Mouse (Mus musculus): ENCODE data around the gene Pllp. TPM values are rescaled to one million over a fixed set of nuclear protein-coding genes. Genes with fewer than 3 reads are reported as not detected.

Pllp gene
- polyA plus RNA-seq, 1 experiment, result 1.0 TPM

- no peak for TF ChIP-seq CTCF (IDR thresholded peaks at IDR 0.05; ENCODE audit: borderline replicate concordance, extremely low read depth, insufficient read depth, insufficient read length)
These were observed 15.7 kb downstream of the Pllp start for GRCm38 (mm10) chr8:94680414-94680813.

GRCm38 (mm10) chr8:94678582-94678981, 17.5 kb downstream of the Pllp start:
- TF ChIP-seq POLR2A (IDR thresholded peaks at IDR 0.05; ENCODE audit: borderline replicate concordance, extremely low read depth, insufficient read depth, insufficient read length, poor library complexity, severe bottlenecking) (no peak), CTCF (IDR thresholded peaks at IDR 0.05; ENCODE audit: borderline replicate concordance, extremely low read depth, insufficient read depth, insufficient read length) (no peak)
- DNase-seq (ENCODE audit: low read depth), result peak; percentile 74

More at GRCm38 (mm10) chr8:94680414-94680813, 15.7 kb downstream of the Pllp start:
- no peak for DNase-seq (ENCODE audit: low read depth)

- TF ChIP-seq CTCF (IDR thresholded peaks at IDR 0.05; ENCODE audit: borderline replicate concordance, extremely low read depth, insufficient read depth, insufficient read length), result no peak
- TF ChIP-seq POLR2A (IDR thresholded peaks at IDR 0.05; ENCODE audit: borderline replicate concordance, extremely low read depth, insufficient read depth, insufficient read length, poor library complexity, severe bottlenecking), result no peak
- DNase-seq (ENCODE audit: low read depth), result peak; percentile 1
These were observed 20.2 kb downstream of the Pllp start for GRCm38 (mm10) chr8:94675923-94676322.

GRCm38 (mm10) chr8:94674384-94674783, 21.7 kb downstream of the Pllp start:
- no peak for DNase-seq (ENCODE audit: low read depth)

GRCm38 (mm10) chr8:94666456-94667308, 29.4 kb downstream of the Pllp start, which contains the start of gene Arl2bp:
TSS of gene Arl2bp (plus strand) at chr8:94666600.
- peak; percentile 99 for TF ChIP-seq POLR2A (IDR thresholded peaks at IDR 0.05; ENCODE audit: borderline replicate concordance, extremely low read depth, insufficient read depth, insufficient read length, poor library complexity, severe bottlenecking)
- TF ChIP-seq CTCF (IDR thresholded peaks at IDR 0.05; ENCODE audit: borderline replicate concordance, extremely low read depth, insufficient read depth, insufficient read length), result no peak
- peak; percentile 98 for DNase-seq (ENCODE audit: low read depth)

More at GRCm38 (mm10) chr8:94674384-94674783, 21.7 kb downstream of the Pllp start:
- TF ChIP-seq CTCF (IDR thresholded peaks at IDR 0.05; ENCODE audit: borderline replicate concordance, extremely low read depth, insufficient read depth, insufficient read length) (no peak), POLR2A (IDR thresholded peaks at IDR 0.05; ENCODE audit: borderline replicate concordance, extremely low read depth, insufficient read depth, insufficient read length, poor library complexity, severe bottlenecking) (no peak)

GRCm38 (mm10) chr8:94664722-94665121, 31.4 kb downstream of the Pllp start:
- no peak for DNase-seq (ENCODE audit: low read depth)
- TF ChIP-seq POLR2A (IDR thresholded peaks at IDR 0.05; ENCODE audit: borderline replicate concordance, extremely low read depth, insufficient read depth, insufficient read length, poor library complexity, severe bottlenecking), result no peak
- no peak for TF ChIP-seq CTCF (IDR thresholded peaks at IDR 0.05; ENCODE audit: borderline replicate concordance, extremely low read depth, insufficient read depth, insufficient read length)

GRCm38 (mm10) chr8:94660418-94660817, 35.7 kb downstream of the Pllp start:
- TF ChIP-seq CTCF (IDR thresholded peaks at IDR 0.05; ENCODE audit: borderline replicate concordance, extremely low read depth, insufficient read depth, insufficient read length), result no peak
- no peak for TF ChIP-seq POLR2A (IDR thresholded peaks at IDR 0.05; ENCODE audit: borderline replicate concordance, extremely low read depth, insufficient read depth, insufficient read length, poor library complexity, severe bottlenecking)
- no peak for DNase-seq (ENCODE audit: low read depth)

- no peak for DNase-seq (ENCODE audit: low read depth)
- TF ChIP-seq CTCF (IDR thresholded peaks at IDR 0.05; ENCODE audit: borderline replicate concordance, extremely low read depth, insufficient read depth, insufficient read length) (peak; percentile 18; the same call in 1 of the 2 replicates), POLR2A (IDR thresholded peaks at IDR 0.05; ENCODE audit: borderline replicate concordance, extremely low read depth, insufficient read depth, insufficient read length, poor library complexity, severe bottlenecking) (no peak)
These were observed 38.0 kb downstream of the Pllp start for GRCm38 (mm10) chr8:94658031-94658430.

- DNase-seq (ENCODE audit: low read depth), result no peak
- TF ChIP-seq POLR2A (IDR thresholded peaks at IDR 0.05; ENCODE audit: borderline replicate concordance, extremely low read depth, insufficient read depth, insufficient read length, poor library complexity, severe bottlenecking), result no peak
These were observed 41.1 kb downstream of the Pllp start for GRCm38 (mm10) chr8:94654994-94655393.

- no peak for DNase-seq (ENCODE audit: low read depth)
- TF ChIP-seq CTCF (IDR thresholded peaks at IDR 0.05; ENCODE audit: borderline replicate concordance, extremely low read depth, insufficient read depth, insufficient read length) (no peak), POLR2A (IDR thresholded peaks at IDR 0.05; ENCODE audit: borderline replicate concordance, extremely low read depth, insufficient read depth, insufficient read length, poor library complexity, severe bottlenecking) (no peak)
These were observed 43.1 kb downstream of the Pllp start for GRCm38 (mm10) chr8:94652951-94653350.

- DNase-seq (ENCODE audit: low read depth), result peak; percentile 14
- no peak for TF ChIP-seq CTCF (IDR thresholded peaks at IDR 0.05; ENCODE audit: borderline replicate concordance, extremely low read depth, insufficient read depth, insufficient read length)
- TF ChIP-seq POLR2A (IDR thresholded peaks at IDR 0.05; ENCODE audit: borderline replicate concordance, extremely low read depth, insufficient read depth, insufficient read length, poor library complexity, severe bottlenecking), result no peak
These were observed 46.6 kb downstream of the Pllp start for GRCm38 (mm10) chr8:94649496-94649895.

- TF ChIP-seq CTCF (IDR thresholded peaks at IDR 0.05; ENCODE audit: borderline replicate concordance, extremely low read depth, insufficient read depth, insufficient read length) (no peak), POLR2A (IDR thresholded peaks at IDR 0.05; ENCODE audit: borderline replicate concordance, extremely low read depth, insufficient read depth, insufficient read length, poor library complexity, severe bottlenecking) (no peak)
These were observed 49.9 kb downstream of the Pllp start for GRCm38 (mm10) chr8:94646165-94646564.

More at GRCm38 (mm10) chr8:94646165-94646564, 49.9 kb downstream of the Pllp start:
- peak; percentile 2 for DNase-seq (ENCODE audit: low read depth)

Data from brain, embryonic 14.5 days (tissue).